Mouse (Mus musculus) layer of hippocampus, postnatal 36 days (tissue): ENCODE measurements around the gene Oosp1. TPM values are rescaled to one million over a fixed set of nuclear protein-coding genes. Genes with fewer than 3 reads are reported as not detected.

ENCODE experiments used
- DNase-seq, 2 experiments: peaks; one replicate each; pipeline ENCODE4 v3.0.0; 2022
- total RNA-seq, 2 experiments: library from RNA; stranded (reverse); gene quantifications; 2 replicates each; pipeline ENCODE4 v1.2.3; 2021

Gene Oosp1
- not detected for total RNA-seq

- no peak for DNase-seq
These were observed at the start of gene Oosp1 for GRCm38 (mm10) chr19:11690839-11691238. Gene Oosp1, minus strand, starts transcription at chr19:11691150.

GRCm38 (mm10) chr19:11736455-11736854 is 45.5 kb upstream of the Oosp1 start:
- no peak for DNase-seq

GRCm38 (mm10) chr19:11730278-11730677 is 39.3 kb upstream of the Oosp1 start:
- DNase-seq, result no peak

- no peak for DNase-seq
These were observed 36.4 kb upstream of the Oosp1 start for GRCm38 (mm10) chr19:11727304-11727703.

- DNase-seq, result no peak
These were observed 35.0 kb upstream of the Oosp1 start for GRCm38 (mm10) chr19:11725915-11726314.

- no peak for DNase-seq
These were observed 33.3 kb upstream of the Oosp1 start for GRCm38 (mm10) chr19:11724275-11724674.

GRCm38 (mm10) chr19:11723870-11724269 is 32.9 kb upstream of the Oosp1 start:
- no peak for DNase-seq

- DNase-seq, result no peak
These were observed 29.1 kb upstream of the Oosp1 start for GRCm38 (mm10) chr19:11720071-11720470.

- no peak for DNase-seq
These were observed 21.5 kb upstream of the Oosp1 start for GRCm38 (mm10) chr19:11712451-11712850.

GRCm38 (mm10) chr19:11698342-11698741 is 7.4 kb upstream of the Oosp1 start:
- no peak for DNase-seq

GRCm38 (mm10) chr19:11696755-11697154 is 5.8 kb upstream of the Oosp1 start, which contains the start of gene Oosp3:
Gene Oosp3, plus strand, starts transcription at chr19:11697055.
- DNase-seq, result no peak

GRCm38 (mm10) chr19:11691454-11691853 is 504 bp upstream of the Oosp1 start:
- DNase-seq, result no peak

GRCm38 (mm10) chr19:11661562-11661961 is 29.4 kb downstream of the Oosp1 start:
- no peak for DNase-seq

GRCm38 (mm10) chr19:11660459-11660858 is 30.5 kb downstream of the Oosp1 start, which contains the start of gene Oosp2:
Gene Oosp2, minus strand, starts transcription at chr19:11660559.
- no peak for DNase-seq

GRCm38 (mm10) chr19:11659142-11659541 is 31.8 kb downstream of the Oosp1 start:
- DNase-seq, result no peak

- no peak for DNase-seq
These were observed 41.4 kb downstream of the Oosp1 start for GRCm38 (mm10) chr19:11649564-11649963.

GRCm38 (mm10) chr19:11646166-11646565 is 44.8 kb downstream of the Oosp1 start:
- no peak for DNase-seq

GRCm38 (mm10) chr19:11640732-11641131 is 50.2 kb downstream of the Oosp1 start, which contains the start of gene Ms4a3:
Gene Ms4a3, minus strand, starts transcription at chr19:11640851.
- no peak for DNase-seq

- no peak for DNase-seq
These were observed 51.9 kb downstream of the Oosp1 start for GRCm38 (mm10) chr19:11639038-11639437.

GRCm38 (mm10) chr19:11635572-11635971 is 55.4 kb downstream of the Oosp1 start:
- DNase-seq, result no peak

GRCm38 (mm10) chr19:11634330-11634729 is 56.6 kb downstream of the Oosp1 start:
- no peak for DNase-seq

GRCm38 (mm10) chr19:11633732-11634131 is 57.2 kb downstream of the Oosp1 start:
- no peak for DNase-seq

- DNase-seq, result no peak
These were observed 65.7 kb downstream of the Oosp1 start for GRCm38 (mm10) chr19:11625231-11625630.

GRCm38 (mm10) chr19:11624800-11625199 is 66.2 kb downstream of the Oosp1 start:
- DNase-seq, result no peak

GRCm38 (mm10) chr19:11623551-11623950 is 67.4 kb downstream of the Oosp1 start, which contains the start of gene Ms4a2:
Gene Ms4a2, minus strand, starts transcription at chr19:11623719.
- no peak for DNase-seq
